Mouse (Mus musculus) forebrain, embryonic 16.5 days (tissue): ENCODE measurements around the gene Gm12166. TPM values are rescaled to one million over a fixed set of nuclear protein-coding genes. Genes with fewer than 3 reads are reported as not detected.

Experiments used
- ATAC-seq: fragments of 200-750 bp; cut with Nextera tagmentation; 2 replicates; pipeline ENCODE4 v1.8.0; 2017; ENCODE audit warnings: mild to moderate bottlenecking, moderate library complexity
- H3K27ac ChIP-seq: fragments of 300-500 bp; sonication (generic); 2 replicates; pipeline ENCODE4 v1.5.1; 2014; ENCODE audit warnings: low read length, control low read depth
- H3K27me3 ChIP-seq: fragments of 300-500 bp; sonication (generic); replicated peaks from 2 replicates; pipeline ENCODE4 v1.6.1; 2014; ENCODE audit warnings: low read length; ENCODE audit not compliant: control insufficient read depth, insufficient read depth
- H3K36me3 ChIP-seq: fragments of 300-500 bp; sonication (generic); 2 replicates; pipeline ENCODE4 v1.6.1; 2014; ENCODE audit not compliant: control insufficient read depth, insufficient read depth
- H3K4me1 ChIP-seq: fragments of 300-500 bp; sonication (generic); replicated peaks from 2 replicates; pipeline ENCODE4 v1.6.1; 2014; ENCODE audit warnings: low read length; ENCODE audit not compliant: control insufficient read depth, insufficient read depth
- H3K4me2 ChIP-seq: fragments of 300-500 bp; sonication (generic); 2 replicates; pipeline ENCODE4 v1.6.1; 2014; ENCODE audit warnings: mild to moderate bottlenecking, low read length, control low read depth
- H3K4me3 ChIP-seq: fragments of 300-500 bp; sonication (generic); replicated peaks from 2 replicates; pipeline ENCODE4 v1.5.1; 2014; ENCODE audit warnings: mild to moderate bottlenecking, low read length, control low read depth
- H3K9ac ChIP-seq: fragments of 300-500 bp; sonication (generic); replicated peaks from 2 replicates; pipeline ENCODE4 v1.6.1; 2014; ENCODE audit warnings: low read depth, low read length, control low read depth
- H3K9me3 ChIP-seq: fragments of 300-500 bp; sonication (generic); 2 replicates; pipeline ENCODE4 v1.6.1; 2016; ENCODE audit warnings: low read length; ENCODE audit not compliant: control insufficient read depth
- WGBS: fragments of 180-500 bp; shearing (Covaris S2); extraction: QIAGEN DNeasy Blood & Tissue Kit; methylation state at CpG from one replicate; pipeline ENCODE4 v1.1.7; 2014; 5-methylcytosine and 5-hydroxymethylcytosine counted together
- polyA plus RNA-seq: library from polyadenylated mRNA; unstranded; fragments of >200 nt; fragmentation: Nextera tagmentation; extraction: Ambion mirVana; gene quantifications from 2 replicates; pipeline ENCODE4 v1.2.1, GENCODE M21; 2015

Gm12166 gene
- polyA plus RNA-seq, 1 experiment from 2014 or later = 5.0 TPM

- Histone ChIP-seq H3K27ac (no peak overlapping the region), H3K9ac (no peak overlapping the region), H3K9me3 (no peaks in the 10 kb centered on the region), H3K4me3 (no peak overlapping the region), H3K4me1 (no peaks in the 10 kb centered on the region), H3K4me2 (no peak overlapping the region), H3K27me3 (no peaks in the 10 kb centered on the region), H3K36me3 (0 out of 2 replicates have a peak, but pooled peaks cover 2% of the 10 kb centered on the region)
- no peak for ATAC-seq
- 96% methylated on average over 10 of the region's 10 CpGs for WGBS
These were observed 33.5 kb upstream of the Gm12166 start for GRCm38 (mm10) chr11:46085398-46086163.

- Histone ChIP-seq H3K4me1 (no peaks in the 10 kb centered on the region), H3K9ac (no peak overlapping the region), H3K4me3 (no peak overlapping the region), H3K36me3 (0 out of 2 replicates have a peak, but pooled peaks cover 2% of the 10 kb centered on the region), H3K27ac (no peak overlapping the region), H3K27me3 (no peaks in the 10 kb centered on the region), H3K4me2 (no peak overlapping the region), H3K9me3 (no peaks in the 10 kb centered on the region)
- WGBS = 72% methylated on average over 3 of the region's 3 CpGs
- no peak for ATAC-seq
These were observed 32.4 kb upstream of the Gm12166 start for GRCm38 (mm10) chr11:46084568-46084967.

GRCm38 (mm10) chr11:46083835-46084444 is 31.8 kb upstream of the Gm12166 start:
- Histone ChIP-seq H3K9me3 (no peaks in the 10 kb centered on the region), H3K27me3 (no peaks in the 10 kb centered on the region), H3K36me3 (0 out of 2 replicates have a peak, but pooled peaks cover 2% of the 10 kb centered on the region), H3K9ac (no peak overlapping the region), H3K4me2 (no peak overlapping the region), H3K4me3 (no peak overlapping the region), H3K4me1 (no peaks in the 10 kb centered on the region), H3K27ac (no peak overlapping the region)
- WGBS = 90% methylated on average over 11 of the region's 11 CpGs
- ATAC-seq = no peak

GRCm38 (mm10) chr11:46083405-46083804 is 31.3 kb upstream of the Gm12166 start:
- H3K27ac ChIP-seq = no peak overlapping the region
- no peak overlapping the region for H3K4me3 ChIP-seq
- no peaks in the 10 kb centered on the region for H3K4me1 ChIP-seq
- H3K9ac ChIP-seq = no peak overlapping the region
- H3K9me3 ChIP-seq = no peaks in the 10 kb centered on the region
- H3K27me3 ChIP-seq = no peaks in the 10 kb centered on the region
- 86% methylated on average over 3 of the region's 3 CpGs for WGBS
- ATAC-seq = no peak
- no peak overlapping the region for H3K4me2 ChIP-seq
- H3K36me3 ChIP-seq = 0 out of 2 replicates have a peak, but pooled peaks cover 2% of the 10 kb centered on the region

- Histone ChIP-seq H3K4me1 (no peaks in the 10 kb centered on the region), H3K4me2 (no peak overlapping the region), H3K27ac (no peak overlapping the region), H3K4me3 (no peak overlapping the region), H3K9ac (no peak overlapping the region), H3K9me3 (no peaks in the 10 kb centered on the region), H3K36me3 (0 out of 2 replicates have a peak, but pooled peaks cover 2% of the 10 kb centered on the region), H3K27me3 (no peaks in the 10 kb centered on the region)
- no peak for ATAC-seq
- WGBS = 96% methylated on average over 2 of the region's 2 CpGs
These were observed 29.0 kb upstream of the Gm12166 start for GRCm38 (mm10) chr11:46081075-46081474.

- Histone ChIP-seq H3K27ac (no peak overlapping the region), H3K4me1 (no peaks in the 10 kb centered on the region; the same call in 1 of the 2 replicates), H3K9me3 (no peaks in the 10 kb centered on the region), H3K4me2 (no peak overlapping the region), H3K9ac (no peak overlapping the region), H3K36me3 (0 out of 2 replicates have a peak, but pooled peaks cover under 1% of the 10 kb centered on the region), H3K4me3 (no peak overlapping the region), H3K27me3 (no peaks in the 10 kb centered on the region)
- no peak for ATAC-seq
- WGBS = 88% methylated on average over 7 of the region's 7 CpGs
These were observed 25.7 kb upstream of the Gm12166 start for GRCm38 (mm10) chr11:46077732-46078375.

GRCm38 (mm10) chr11:46077304-46077703 is 25.2 kb upstream of the Gm12166 start:
- Histone ChIP-seq H3K36me3 (no peaks in the 10 kb centered on the region), H3K27ac (no peak overlapping the region), H3K4me3 (no peak overlapping the region), H3K9me3 (no peaks in the 10 kb centered on the region), H3K4me1 (no peaks in the 10 kb centered on the region; the same call in 1 of the 2 replicates), H3K9ac (no peak overlapping the region), H3K27me3 (no peaks in the 10 kb centered on the region), H3K4me2 (no peak overlapping the region)
- no peak for ATAC-seq
- 89% methylated on average over 5 of the region's 5 CpGs for WGBS

- ATAC-seq = no peak
- no peak overlapping the region for H3K4me3 ChIP-seq
These were observed 24.5 kb upstream of the Gm12166 start for GRCm38 (mm10) chr11:46076442-46077158.

GRCm38 (mm10) chr11:46075507-46075906 is 23.4 kb upstream of the Gm12166 start:
- no peaks in the 10 kb centered on the region for H3K9me3 ChIP-seq
- H3K9ac ChIP-seq = no peak overlapping the region
- ATAC-seq = no peak
- no peak overlapping the region for H3K4me3 ChIP-seq
- H3K4me2 ChIP-seq = no peak overlapping the region
- H3K27me3 ChIP-seq = no peaks in the 10 kb centered on the region
- no peaks in the 10 kb centered on the region; the same call in 1 of the 2 replicates for H3K4me1 ChIP-seq
- 91% methylated on average over 3 of the region's 3 CpGs for WGBS
- no peaks in the 10 kb centered on the region for H3K36me3 ChIP-seq
- no peak overlapping the region for H3K27ac ChIP-seq

More at GRCm38 (mm10) chr11:46076442-46077158, 24.5 kb upstream of the Gm12166 start:
- Histone ChIP-seq H3K27ac (no peak overlapping the region), H3K27me3 (no peaks in the 10 kb centered on the region), H3K9ac (no peak overlapping the region), H3K9me3 (no peaks in the 10 kb centered on the region), H3K4me1 (no peaks in the 10 kb centered on the region; the same call in 1 of the 2 replicates), H3K36me3 (no peaks in the 10 kb centered on the region), H3K4me2 (no peak overlapping the region)
- WGBS = 92% methylated on average over 11 of the region's 11 CpGs
